ENCODE assay signal across 20 mouse cellular contexts in the genomic region with DNA sequence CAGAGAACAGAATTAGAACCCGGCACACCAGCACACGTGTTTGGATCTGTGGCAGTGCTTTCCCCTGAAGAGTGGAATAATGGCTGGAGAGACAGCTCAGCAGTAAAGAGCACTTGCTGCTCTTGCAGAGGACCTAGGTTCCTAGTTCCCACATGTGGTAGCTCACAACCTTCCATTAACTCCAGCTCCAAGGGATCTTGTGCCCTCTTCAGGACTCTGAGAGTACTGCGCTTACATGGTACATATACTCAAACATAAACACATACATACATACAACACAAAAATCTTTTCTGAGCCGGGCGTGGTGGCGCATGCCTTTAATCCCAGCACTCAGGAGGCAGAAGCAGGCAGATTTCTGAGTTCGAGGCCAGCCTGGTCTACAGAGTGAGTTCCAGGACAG. TPM values are rescaled to one million over a fixed set of nuclear protein-coding genes. Genes with fewer than 3 reads are reported as not detected.
DNase-seq lines count a peak whose midpoint lies in the region; ATAC-seq and TF ChIP-seq lines count a peak whose summit lies in the region.
"Had no signal": no experiment of that assay in that cellular context is flagged by ENCODE, and none has a peak within 500 bp of the region (broad histone marks: within the 10 kb centered on the region; RNA-seq: fewer than 3 reads in every experiment).

No protein-coding gene starts in this region.

- TF ChIP-seq EP300 in liver, embryonic 14.5 days (IDR thresholded peaks at IDR 0.05; ENCODE audit: low read depth), result no peak
- no peak for TF ChIP-seq EP300 in MEL (IDR thresholded peaks at IDR 0.05; ENCODE audit: low read depth in 1 of 2, low read length in 2 of 2)

- H3K4me2 ChIP-seq in liver, embryonic 14.5 days (ENCODE audit: low read depth), result no peak overlapping the region
- H3K4me2 ChIP-seq in liver, embryonic 12.5 days, result no peak overlapping the region
- H3K4me2 ChIP-seq: forebrain, embryonic 15.5 days; limb, embryonic 12.5 days had no signal

- DNase-seq in CD4-positive, CD25-positive, alpha-beta regulatory T cell, adult 2 months (ENCODE audit: low read depth, low spot score), result peak; percentile 41
- DNase-seq in liver, embryonic 14.5 days (ENCODE audit: low read depth in 3 of 3, low spot score in 3 of 3), result no peak
- DNase-seq in MEL (ENCODE audit: low read depth, low spot score) (peak; percentile 46), adipocyte (ENCODE audit: low spot score) (no peak)
- no peak for DNase-seq in thymus, postnatal 0 days (ENCODE audit: low spot score)
- DNase-seq: adrenal gland, postnatal 36 days; cerebellum, adult 2 months; midbrain, embryonic 14.5 days; spleen, adult 18-20 months; thymus, postnatal 25 days had no signal

- H3K4me3 ChIP-seq in liver, embryonic 14.5 days (ENCODE audit: insufficient read depth in 1 of 2, low read depth in 2 of 2, low read length in 2 of 2), result no peak overlapping the region
- H3K4me3 ChIP-seq in liver, embryonic 12.5 days, result no peak overlapping the region
- H3K4me3 ChIP-seq in MEL (ENCODE audit: control insufficient read depth in 1 of 2, insufficient read depth in 1 of 2, low read depth in 2 of 2, low read length in 2 of 2), result no peak overlapping the region
- H3K4me3 ChIP-seq: embryonic facial prominence, embryonic 10.5 days; erythroblast, embryonic 14.5 days; forebrain, embryonic 15.5 days; limb, embryonic 12.5 days had no signal

- TF ChIP-seq CTCF in liver, embryonic 14.5 days (IDR thresholded peaks at IDR 0.05; ENCODE audit: low read depth), result peak; percentile 60
- peak in 2 of 3 experiments; percentile 29 to 34; a peak in 3 of 6 replicates for TF ChIP-seq CTCF in MEL (IDR thresholded peaks at IDR 0.05 in 2 of 3, conservative IDR thresholded peaks at IDR 0.05 in 1 of 3; ENCODE audit: control insufficient read depth in 1 of 3, insufficient read depth in 1 of 3, low read depth in 2 of 3, low read length in 3 of 3, poor library complexity in 1 of 3, severe bottlenecking in 1 of 3)

- no peaks in the 10 kb centered on the region for H3K79me2 ChIP-seq in MEL (ENCODE audit: control insufficient read depth, insufficient read depth, low read length, poor library complexity)

- no peak overlapping the region for H3K9ac ChIP-seq in liver, embryonic 14.5 days (replicated peaks)
- H3K9ac ChIP-seq in liver, embryonic 12.5 days, result no peak overlapping the region
- H3K9ac ChIP-seq in MEL (ENCODE audit: control insufficient read depth, low read depth, low read length, poor library complexity, severe bottlenecking), result no peak overlapping the region
- H3K9ac ChIP-seq: forebrain, embryonic 15.5 days; limb, embryonic 12.5 days had no signal

- H3K27me3 ChIP-seq in liver, embryonic 14.5 days (ENCODE audit: control insufficient read depth, insufficient read depth, low read length), result no peaks in the 10 kb centered on the region
- peaks cover 23% of the 10 kb centered on the region for H3K27me3 ChIP-seq in liver, embryonic 12.5 days (replicated peaks)
- H3K27me3 ChIP-seq in MEL (ENCODE audit: control insufficient read depth in 1 of 2, insufficient read depth in 2 of 2, low read length in 2 of 2), result no peaks in the 10 kb centered on the region; a peak in 1 of 4 replicates
- H3K27me3 ChIP-seq: forebrain, embryonic 15.5 days had no signal

- TF ChIP-seq POLR2A in MEL (IDR thresholded peaks at IDR 0.05; ENCODE audit: control insufficient read depth in 1 of 2, insufficient read depth in 1 of 2, low read depth in 1 of 2, low read length in 2 of 2, poor library complexity in 1 of 2), result no peak

- H3K4me1 ChIP-seq in liver, embryonic 14.5 days (replicated peaks; ENCODE audit: control insufficient read depth in 2 of 2, insufficient read depth in 2 of 2, low read length in 1 of 2), result no peaks in the 10 kb centered on the region
- peaks cover 2% of the 10 kb centered on the region; the same call in 1 of the 2 replicates for H3K4me1 ChIP-seq in liver, embryonic 12.5 days
- peaks cover 0 to 2% of the 10 kb centered on the region in 2 experiments; a peak in 1 of 4 replicates for H3K4me1 ChIP-seq in MEL (ENCODE audit: control insufficient read depth in 1 of 2, insufficient read depth in 2 of 2, low read length in 2 of 2)
- H3K4me1 ChIP-seq: embryonic facial prominence, embryonic 10.5 days; forebrain, embryonic 15.5 days; limb, embryonic 12.5 days had no signal

- WGBS in liver, embryonic 14.5 days (ENCODE audit: insufficient replicate concordance), result 79% methylated on average over 7 of the region's 7 CpGs
- WGBS in liver, embryonic 12.5 days (ENCODE audit: insufficient replicate concordance), result 88% methylated on average over 7 of the region's 7 CpGs

- no peak overlapping the region for H3K27ac ChIP-seq in liver, embryonic 14.5 days
- H3K27ac ChIP-seq in liver, embryonic 12.5 days, result no peak overlapping the region
- H3K27ac ChIP-seq in MEL (ENCODE audit: control insufficient read depth, low read depth, low read length), result no peak overlapping the region
- H3K27ac ChIP-seq: embryonic facial prominence, embryonic 10.5 days; forebrain, embryonic 15.5 days; limb, embryonic 12.5 days; macrophage had no signal

- TF ChIP-seq RAD21 in MEL (IDR thresholded peaks at IDR 0.05; ENCODE audit: low read depth, low read length), result peak; percentile 22

- no peak for ATAC-seq in CD4-positive, CD25-positive, alpha-beta regulatory T cell, adult 4 months
- no peak for ATAC-seq in liver, embryonic 14.5 days (ENCODE audit: insufficient read depth)
- no peak for ATAC-seq in liver, embryonic 12.5 days
- 0 out of 2 replicates have a peak, but pooled peaks have one; percentile 46 for ATAC-seq in megakaryocyte-erythroid progenitor cell, adult 5-6 weeks (replicated peaks; ENCODE audit: low FRiP score, low TSS enrichment, poor library complexity, severe bottlenecking)
- ATAC-seq: forebrain, embryonic 15.5 days; inflammation-experienced regulatory T-cells, adult 6 months had no signal

- H3K36me3 ChIP-seq in liver, embryonic 14.5 days (replicated peaks; ENCODE audit: control insufficient read depth, insufficient read depth, low read depth), result no peaks in the 10 kb centered on the region
- H3K36me3 ChIP-seq in liver, embryonic 12.5 days, result no peaks in the 10 kb centered on the region
- H3K36me3 ChIP-seq in MEL (ENCODE audit: control insufficient read depth in 1 of 2, insufficient read depth in 2 of 2, low read length in 2 of 2), result no peaks in the 10 kb centered on the region
- H3K36me3 ChIP-seq: embryonic facial prominence, embryonic 10.5 days; forebrain, embryonic 15.5 days; G1E; limb, embryonic 12.5 days had no signal

- H3K9me3 ChIP-seq in liver, embryonic 14.5 days (ENCODE audit: control insufficient read depth, low read length), result no peaks in the 10 kb centered on the region
- peaks cover 11% of the 10 kb centered on the region; the same call in 1 of the 2 replicates for H3K9me3 ChIP-seq in liver, embryonic 12.5 days (replicated peaks)
- H3K9me3 ChIP-seq in MEL (replicated peaks; ENCODE audit: insufficient read depth, low read length), result no peaks in the 10 kb centered on the region
- H3K9me3 ChIP-seq: forebrain, embryonic 15.5 days had no signal

TF ChIP-seq in MEL, 35 proteins besides CTCF, POLR2A, EP300 and RAD21 (continues in another document):
- TF ChIP-seq BHLHE40 (IDR thresholded peaks at IDR 0.05; ENCODE audit: borderline replicate concordance, low read depth, low read length) (no peak), ZKSCAN1 (IDR thresholded peaks at IDR 0.05; ENCODE audit: low read depth, low read length) (no peak), UBTF (IDR thresholded peaks at IDR 0.05; ENCODE audit: borderline replicate concordance, insufficient read depth, low read depth, low read length) (no peak)

RNA-seq across cellular contexts. Expression of a gene that starts 26.2 kb away (rescaled TPM):
- polyA plus RNA-seq in CD4-positive, CD25-positive, alpha-beta regulatory T cell, adult 4 months (2017; shearing (Covaris generic)), result 100 to 1,000 TPM in 1 of 2 experiments, 10 to 100 TPM in 1; 94.4 to 115 TPM
- 11.0 and 14.5 TPM in 2 replicates for polyA plus RNA-seq in liver, embryonic 14.5 days (2012; rRNA removed)
- 21.0 and 21.3 TPM in 2 replicates for polyA plus RNA-seq in liver, embryonic 14.5 days (2014; fragmentation: Nextera tagmentation; extraction: Ambion mirVana)
- polyA plus RNA-seq in liver, embryonic 12.5 days (2016; fragmentation: Nextera tagmentation; extraction: Ambion mirVana), result 25.3 and 25.7 TPM in 2 replicates
- not detected in 2 replicates for total RNA-seq in MEL (2012; rRNA removed)
- under 1 TPM in 1 of 2 experiments, not detected in 1; 0.07 TPM for polyA plus RNA-seq in MEL (2012; ENCODE audit: insufficient read depth in 1 of 2, insufficient read length in 2 of 2, low read depth in 1 of 2, low replicate concordance in 2 of 2, missing spikeins in 1 of 2)
- 20.4 and 22.9 TPM in 2 replicates for total RNA-seq in megakaryocyte-erythroid progenitor cell, adult 5-6 weeks (2014; fragmentation: Nextera tagmentation)
- total RNA-seq in megakaryocyte-erythroid progenitor cell, adult 5-6 weeks (2017), result 11.6 and 23.9 TPM in 2 replicates
- 139 and 152 TPM in 2 replicates for polyA plus RNA-seq in thymus, postnatal 0 days (2015; fragmentation: Nextera tagmentation; extraction: Ambion mirVana)

RNA-seq across cellular contexts. Expression of a gene that starts 34.3 kb away (rescaled TPM):
- 100 to 1,000 TPM; 107 to 148 TPM for polyA plus RNA-seq in CD4-positive, CD25-positive, alpha-beta regulatory T cell, adult 4 months (2017; shearing (Covaris generic))
- 43.0 and 69.7 TPM in 2 replicates for polyA plus RNA-seq in liver, embryonic 14.5 days (2012; rRNA removed)
- polyA plus RNA-seq in liver, embryonic 14.5 days (2014; fragmentation: Nextera tagmentation; extraction: Ambion mirVana), result 79.8 and 89.7 TPM in 2 replicates
- 200 and 201 TPM in 2 replicates for polyA plus RNA-seq in liver, embryonic 12.5 days (2016; fragmentation: Nextera tagmentation; extraction: Ambion mirVana)
- 241 and 273 TPM in 2 replicates for total RNA-seq in MEL (2012; rRNA removed)
- polyA plus RNA-seq in MEL (2012; ENCODE audit: insufficient read depth in 1 of 2, insufficient read length in 2 of 2, low read depth in 1 of 2, low replicate concordance in 2 of 2, missing spikeins in 1 of 2), result 100 to 1,000 TPM in 1 of 2 experiments, not detected in 1; 417 TPM
- total RNA-seq in megakaryocyte-erythroid progenitor cell, adult 5-6 weeks (2014; fragmentation: Nextera tagmentation), result 202 and 217 TPM in 2 replicates
- 450 and 532 TPM in 2 replicates for total RNA-seq in megakaryocyte-erythroid progenitor cell, adult 5-6 weeks (2017)
- polyA plus RNA-seq in thymus, postnatal 0 days (2015; fragmentation: Nextera tagmentation; extraction: Ambion mirVana), result 373 and 391 TPM in 2 replicates

RNA-seq across cellular contexts. Expression of a gene that starts 47.0 kb away (rescaled TPM):
- polyA plus RNA-seq in CD4-positive, CD25-positive, alpha-beta regulatory T cell, adult 4 months (2017; shearing (Covaris generic)), result 100 to 1,000 TPM; 146 to 147 TPM
- 58.1 and 74.9 TPM in 2 replicates for polyA plus RNA-seq in liver, embryonic 14.5 days (2012; rRNA removed)
- polyA plus RNA-seq in liver, embryonic 14.5 days (2014; fragmentation: Nextera tagmentation; extraction: Ambion mirVana), result 111 and 122 TPM in 2 replicates
- 104 and 106 TPM in 2 replicates for polyA plus RNA-seq in liver, embryonic 12.5 days (2016; fragmentation: Nextera tagmentation; extraction: Ambion mirVana)
- total RNA-seq in MEL (2012; rRNA removed), result 71.1 and 76.7 TPM in 2 replicates
- 10 to 100 TPM in 1 of 2 experiments, not detected in 1; 71.9 TPM for polyA plus RNA-seq in MEL (2012; ENCODE audit: insufficient read depth in 1 of 2, insufficient read length in 2 of 2, low read depth in 1 of 2, low replicate concordance in 2 of 2, missing spikeins in 1 of 2)
- total RNA-seq in megakaryocyte-erythroid progenitor cell, adult 5-6 weeks (2014; fragmentation: Nextera tagmentation), result 55.3 and 72.9 TPM in 2 replicates
- total RNA-seq in megakaryocyte-erythroid progenitor cell, adult 5-6 weeks (2017), result 28.9 and 35.7 TPM in 2 replicates
- polyA plus RNA-seq in thymus, postnatal 0 days (2015; fragmentation: Nextera tagmentation; extraction: Ambion mirVana), result 1,727 and 1,921 TPM in 2 replicates

Comparison
In these comparisons a context has a peak if more than half of its experiments do, and no peak if none do; other contexts are left out.
1. DNase-seq: peak in CD4-positive, CD25-positive, alpha-beta regulatory T cell, adult 2 months (single experiment) and MEL (single experiment); none in liver, embryonic 14.5 days (0 of 3), adipocyte (single experiment) and thymus, postnatal 0 days (single experiment).
2. RNA of a gene that starts 26.2 kb away (polyA plus RNA-seq): 139 to 152 TPM in thymus, postnatal 0 days, 94.4 to 115 TPM in CD4-positive, CD25-positive, alpha-beta regulatory T cell, adult 4 months, 25.3 to 25.7 TPM in liver, embryonic 12.5 days and 11.0 to 21.3 TPM in liver, embryonic 14.5 days; 0.07 TPM in MEL; every median in the first group is over 10 times any median in the second.
3. RNA of a gene that starts 47.0 kb away (polyA plus RNA-seq): 1,727 to 1,921 TPM in thymus, postnatal 0 days; 146 to 147 TPM in CD4-positive, CD25-positive, alpha-beta regulatory T cell, adult 4 months, 58.1 to 122 TPM in liver, embryonic 14.5 days, 104 to 106 TPM in liver, embryonic 12.5 days and 71.9 TPM in MEL; every median in the first group is over 10 times any median in the second.